Mouse (Mus musculus): ENCODE measurements around the gene Ankar. TPM values are rescaled to one million over a fixed set of nuclear protein-coding genes. Genes with fewer than 3 reads are reported as not detected.

Ankar gene
- total RNA-seq (2022), result not detected

DNA sequence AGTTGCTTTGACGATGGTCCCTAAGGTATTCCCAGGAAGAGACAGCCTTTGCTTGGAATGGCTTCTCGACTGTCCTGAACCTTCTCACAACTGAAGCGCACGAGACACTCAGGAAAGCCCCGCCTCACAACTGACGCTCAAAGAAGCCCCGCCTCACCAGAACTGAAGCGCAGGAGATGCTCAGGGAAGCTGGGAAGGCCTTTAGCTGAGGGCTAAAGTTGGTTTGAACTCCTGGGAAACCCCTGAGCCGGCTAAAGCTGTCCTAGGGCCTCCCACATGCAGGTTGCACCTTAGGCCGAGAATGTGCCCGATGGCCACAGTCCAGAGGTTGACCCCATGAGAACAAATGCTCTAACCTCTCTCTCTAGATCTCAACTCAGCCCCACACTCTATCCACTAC lies at the start of gene Ankar:
TSS of gene Ankar (minus strand) at position 101 of the 400 bp plus-strand sequence.
- no peak for DNase-seq (ENCODE audit: low spot score)

DNA sequence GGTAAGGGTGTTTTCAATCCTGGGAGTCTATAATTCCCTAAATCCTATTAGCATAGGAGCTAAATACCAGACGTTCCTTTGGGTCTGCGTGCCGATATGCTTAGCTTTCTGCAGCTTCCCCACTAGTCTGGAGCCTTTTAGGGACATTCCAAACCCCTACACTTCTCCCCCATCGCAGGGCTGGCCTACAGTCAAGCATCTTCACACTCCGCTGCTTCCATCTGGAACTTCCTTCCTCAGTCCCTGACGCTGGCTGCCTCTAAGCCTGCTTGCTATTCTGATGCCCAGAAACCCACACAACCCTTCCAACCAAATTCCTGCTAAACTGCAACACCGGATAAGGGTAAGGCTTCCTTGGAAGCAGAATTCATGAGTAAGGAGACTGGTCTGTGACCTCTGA lies 46.0 kb upstream of the Ankar start:
- DNase-seq (ENCODE audit: low spot score), result no peak

DNA sequence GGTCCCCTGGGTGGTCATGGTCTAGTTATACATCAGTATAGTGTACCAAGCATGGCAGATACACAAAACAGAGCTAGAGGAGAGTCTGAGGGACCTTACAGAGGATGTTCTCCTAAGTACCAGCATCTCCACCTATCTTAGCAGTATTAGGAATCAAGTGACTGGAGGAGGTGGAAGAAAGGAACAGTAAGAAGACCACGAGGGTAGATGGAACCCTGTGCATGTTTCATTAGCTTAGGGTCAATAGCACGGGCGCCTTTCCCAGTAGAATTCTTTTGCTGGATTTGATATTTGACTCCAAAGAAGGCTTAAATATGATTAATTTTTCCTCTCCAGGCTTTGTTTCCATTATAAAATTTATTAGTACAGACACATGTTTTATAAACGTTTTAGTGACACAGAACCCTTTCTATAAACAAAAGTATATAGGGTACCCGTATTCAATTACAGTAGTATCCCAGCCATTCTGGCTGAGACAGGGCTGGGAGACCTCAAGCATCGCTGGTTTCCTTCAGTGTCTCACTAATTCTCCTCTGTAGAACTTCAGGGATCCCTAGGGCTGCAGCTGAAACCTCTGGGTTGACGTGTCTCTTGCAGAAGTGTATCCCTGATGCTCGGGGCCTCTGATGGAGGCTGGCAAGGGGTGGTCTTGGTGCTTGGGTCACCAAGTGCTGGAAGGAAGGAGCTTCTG lies 44.6 kb upstream of the Ankar start:
- DNase-seq (ENCODE audit: low spot score), result no peak

DNA sequence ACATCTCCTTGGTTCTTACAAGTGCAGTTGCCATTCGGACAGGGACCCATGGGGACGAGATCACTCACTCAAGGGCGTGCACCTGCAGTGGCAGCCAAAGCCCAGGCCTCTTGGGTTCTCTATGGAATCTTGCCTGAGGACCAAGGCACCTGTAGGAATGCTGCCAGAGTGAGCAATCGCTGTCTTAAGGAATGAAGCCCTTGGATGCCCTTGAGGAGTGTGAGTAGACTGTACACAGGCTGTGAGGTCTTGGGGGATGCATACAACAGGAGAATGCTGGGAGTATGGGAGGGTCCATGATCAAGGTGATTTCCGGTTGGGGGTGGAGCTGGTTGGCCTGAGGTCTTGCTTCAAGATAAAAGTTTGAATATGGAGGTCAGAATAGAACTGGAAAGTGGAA lies 41.0 kb upstream of the Ankar start:
- DNase-seq (ENCODE audit: low spot score), result no peak

DNA sequence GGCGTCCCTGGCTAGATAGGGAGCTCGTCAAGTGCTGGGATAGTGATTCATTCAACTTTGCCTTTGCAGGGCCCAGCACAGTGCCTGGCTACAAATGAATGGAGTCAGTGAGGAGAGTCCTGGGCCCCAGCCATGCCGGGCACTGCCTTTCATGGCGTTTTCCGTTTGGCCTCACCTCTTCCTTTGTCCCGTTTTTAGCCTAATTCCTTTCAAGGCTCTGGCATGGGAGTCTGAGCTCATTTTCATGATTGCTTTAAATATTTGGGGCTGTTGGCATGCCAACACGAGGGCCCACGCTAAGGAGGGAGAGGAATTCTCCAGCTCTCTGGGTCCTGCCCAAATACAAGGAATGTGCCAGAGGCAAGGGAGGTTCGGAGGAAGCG lies 39.3 kb upstream of the Ankar start:
- DNase-seq (ENCODE audit: low spot score), result no peak

DNA sequence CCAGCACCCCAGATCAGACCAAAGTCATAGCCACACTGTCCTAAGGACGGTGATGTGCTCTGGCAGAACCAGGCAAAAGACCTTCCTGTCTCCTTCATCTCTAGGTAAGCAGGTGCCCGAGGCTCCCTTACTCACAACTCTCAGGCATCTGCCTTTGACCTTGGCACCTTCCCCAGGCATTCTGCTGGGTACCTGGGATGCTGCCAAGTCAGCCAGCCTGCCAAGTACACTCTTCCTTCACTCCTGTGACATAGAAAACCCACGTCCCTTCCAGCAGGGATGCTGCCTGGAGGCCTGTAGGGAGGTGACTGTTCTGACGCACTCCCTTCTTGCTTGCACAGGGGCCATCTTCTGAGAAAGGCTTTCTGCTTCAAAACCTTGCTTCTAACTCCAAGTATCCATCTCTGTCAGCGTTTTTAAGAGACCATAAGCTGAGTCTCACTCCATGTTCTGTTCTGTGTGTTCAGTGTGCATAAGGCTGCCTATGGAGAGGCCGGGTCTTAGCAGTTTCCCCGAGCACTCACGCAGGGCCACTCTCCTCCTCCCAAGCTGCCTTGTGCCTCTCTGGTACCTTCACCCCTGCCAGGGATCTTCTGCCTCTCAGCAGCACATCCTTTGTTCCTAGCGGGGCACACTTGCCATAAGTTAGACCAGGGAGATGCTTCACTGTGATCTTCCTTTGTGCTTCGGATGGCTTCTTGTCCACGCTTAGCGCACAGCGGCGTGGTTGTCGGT lies 38.7 kb upstream of the Ankar start:
- DNase-seq (ENCODE audit: low spot score), result no peak

DNA sequence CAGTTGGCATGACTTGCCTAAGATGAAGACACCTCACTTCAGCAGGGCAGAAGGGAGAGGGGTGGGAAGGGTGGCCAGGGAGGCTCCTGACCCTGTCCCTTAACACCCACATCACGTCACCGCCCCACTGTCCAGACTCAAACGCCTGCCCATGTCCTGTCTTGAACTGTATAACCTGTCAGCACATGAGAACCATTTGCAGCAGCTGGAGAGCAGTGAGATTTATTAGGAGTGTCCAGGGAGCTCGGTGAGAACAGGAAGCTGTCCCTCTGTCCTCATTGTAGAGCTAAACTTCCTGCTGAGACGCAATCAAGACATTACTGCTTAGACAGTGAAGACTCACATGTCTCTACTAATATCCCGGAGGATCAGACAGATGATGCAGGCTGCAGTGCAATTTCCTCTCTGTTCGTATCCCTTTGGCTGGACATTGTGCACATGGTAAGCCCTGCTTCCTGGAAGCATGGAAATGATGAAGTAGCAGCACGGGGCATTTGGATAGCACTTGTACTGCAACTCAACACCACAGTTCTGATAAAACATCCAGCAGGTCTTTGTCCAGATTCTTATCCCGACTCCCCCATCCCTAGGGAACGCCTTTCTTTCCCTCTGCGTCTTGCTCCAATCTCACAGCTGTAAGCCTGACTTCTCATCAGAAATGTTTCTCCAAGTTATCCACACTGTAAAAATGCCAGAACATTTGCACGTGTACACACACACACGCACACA lies 36.2 kb upstream of the Ankar start:
- DNase-seq (ENCODE audit: low spot score), result no peak

DNA sequence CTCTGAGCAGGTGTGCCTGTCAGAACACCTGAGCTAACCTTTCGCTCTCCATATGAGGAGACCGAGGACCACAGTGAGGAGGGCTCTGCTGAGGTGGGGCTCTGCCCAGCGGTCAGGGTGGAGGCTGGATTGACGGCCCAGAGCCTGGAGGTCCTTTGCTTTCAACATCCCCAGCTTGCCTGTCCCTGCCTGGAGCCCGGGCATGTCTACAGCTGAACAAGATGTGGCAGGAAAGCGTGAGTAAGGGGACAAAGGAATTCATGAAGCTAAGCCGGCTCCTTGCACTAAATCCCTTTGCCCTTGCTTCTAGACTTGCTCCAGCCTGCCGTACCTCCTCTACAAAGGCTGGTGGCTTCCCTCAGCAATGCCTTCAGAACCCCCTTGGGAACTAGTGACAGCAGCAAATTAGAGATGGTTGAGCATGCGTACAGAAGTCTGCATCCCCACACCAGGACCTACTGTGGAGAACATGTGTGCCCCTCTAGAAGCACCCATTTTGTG lies 32.9 kb upstream of the Ankar start:
- DNase-seq (ENCODE audit: low spot score), result no peak

DNA sequence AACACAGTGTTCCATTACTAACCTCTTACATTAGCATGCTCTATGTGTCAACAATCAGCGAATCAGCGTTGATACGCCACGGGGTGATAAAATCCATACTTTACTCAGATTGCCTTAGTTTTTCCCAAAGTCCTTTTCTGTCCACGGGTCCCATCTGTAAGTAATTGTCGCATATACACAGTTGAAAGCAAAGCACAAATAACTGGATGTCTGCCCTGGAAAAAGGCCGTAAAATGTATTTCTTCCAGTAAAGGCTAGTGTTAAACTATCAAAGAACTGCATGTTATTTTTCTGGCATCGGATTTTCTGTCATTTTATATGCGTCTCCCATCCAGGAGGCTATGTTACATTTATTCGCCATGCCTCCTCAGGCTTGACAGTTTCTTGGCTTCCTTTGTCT lies 29.7 kb upstream of the Ankar start:
- no peak for DNase-seq (ENCODE audit: low spot score)

DNA sequence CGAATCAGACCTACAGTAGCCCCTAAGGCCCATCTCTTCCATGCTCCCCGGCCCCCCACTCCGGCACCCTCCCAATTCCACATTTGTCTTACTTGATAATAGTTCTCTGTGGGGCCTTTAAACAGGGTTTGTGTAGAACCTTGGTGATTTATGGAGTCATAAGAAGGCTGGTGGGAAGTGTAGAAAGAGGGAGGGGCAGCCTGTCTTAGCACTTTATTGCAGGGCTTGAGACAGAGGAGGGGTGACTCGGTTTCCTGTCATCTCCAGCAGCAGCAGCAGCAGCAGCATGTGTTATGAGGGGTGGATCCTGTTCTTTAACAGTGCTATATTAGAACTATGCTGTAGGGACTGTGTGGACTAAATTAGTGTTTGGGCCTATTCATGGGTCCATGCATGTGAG lies 28.4 kb upstream of the Ankar start:
- DNase-seq (ENCODE audit: low spot score), result no peak

DNA sequence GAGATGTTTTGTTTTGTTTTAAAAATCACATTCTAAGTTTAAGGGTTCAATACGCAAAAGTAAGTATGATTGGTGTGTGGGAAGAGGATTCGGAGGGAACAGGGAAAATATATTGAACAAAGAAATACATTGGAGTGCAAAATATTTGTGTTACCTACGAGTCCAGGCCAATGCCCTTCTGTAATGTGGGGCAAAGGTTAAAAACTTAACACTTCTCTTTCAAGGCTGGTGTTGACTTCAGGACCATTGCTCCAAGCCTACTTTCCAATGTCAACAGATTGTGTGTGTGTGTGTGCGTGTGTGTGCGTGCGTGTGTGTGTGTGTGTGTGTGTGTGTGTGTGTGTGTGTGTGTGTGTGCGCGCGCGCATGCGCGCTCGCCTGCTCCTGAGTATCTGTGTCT lies 25.6 kb upstream of the Ankar start:
- no peak for DNase-seq (ENCODE audit: low spot score)

DNA sequence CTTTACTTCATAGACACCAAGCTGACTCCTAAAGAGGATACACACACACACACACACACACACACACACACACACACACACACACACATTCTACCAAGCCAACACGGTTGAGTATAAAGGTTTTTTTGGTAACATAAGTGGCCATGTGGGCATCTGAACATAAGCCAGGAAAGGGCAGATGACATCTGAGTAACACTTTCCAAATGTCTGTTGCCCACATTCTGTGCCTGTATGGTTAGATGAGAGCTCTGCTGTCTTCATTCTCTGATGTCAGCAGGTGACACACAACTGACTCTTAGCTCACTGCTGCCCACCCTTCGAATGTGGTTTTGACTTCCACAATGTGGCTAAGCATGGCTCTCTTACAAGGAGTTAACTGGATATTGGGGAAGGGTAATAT lies 24.0 kb upstream of the Ankar start:
- no peak for DNase-seq (ENCODE audit: low spot score)

DNA sequence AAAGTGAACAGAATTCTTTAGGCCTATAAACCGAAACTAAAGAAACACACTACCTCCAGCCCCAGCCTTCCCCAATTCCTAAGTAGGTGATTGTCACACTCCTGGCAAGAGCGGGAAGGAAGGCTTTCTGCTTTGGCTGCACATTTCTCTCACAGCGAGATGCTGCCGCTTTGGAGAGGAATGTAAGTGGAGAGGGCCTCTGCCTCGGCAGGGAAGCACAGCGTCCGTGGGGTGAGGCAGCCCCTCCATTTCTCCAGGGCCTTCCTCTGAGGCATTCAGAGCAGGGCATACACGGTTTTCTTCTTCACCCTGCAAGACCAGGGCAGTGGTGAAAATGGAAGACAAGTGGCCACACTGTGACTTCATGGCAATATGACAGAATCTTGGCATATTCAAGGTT lies 22.3 kb upstream of the Ankar start:
- no peak for DNase-seq (ENCODE audit: low spot score)

DNA sequence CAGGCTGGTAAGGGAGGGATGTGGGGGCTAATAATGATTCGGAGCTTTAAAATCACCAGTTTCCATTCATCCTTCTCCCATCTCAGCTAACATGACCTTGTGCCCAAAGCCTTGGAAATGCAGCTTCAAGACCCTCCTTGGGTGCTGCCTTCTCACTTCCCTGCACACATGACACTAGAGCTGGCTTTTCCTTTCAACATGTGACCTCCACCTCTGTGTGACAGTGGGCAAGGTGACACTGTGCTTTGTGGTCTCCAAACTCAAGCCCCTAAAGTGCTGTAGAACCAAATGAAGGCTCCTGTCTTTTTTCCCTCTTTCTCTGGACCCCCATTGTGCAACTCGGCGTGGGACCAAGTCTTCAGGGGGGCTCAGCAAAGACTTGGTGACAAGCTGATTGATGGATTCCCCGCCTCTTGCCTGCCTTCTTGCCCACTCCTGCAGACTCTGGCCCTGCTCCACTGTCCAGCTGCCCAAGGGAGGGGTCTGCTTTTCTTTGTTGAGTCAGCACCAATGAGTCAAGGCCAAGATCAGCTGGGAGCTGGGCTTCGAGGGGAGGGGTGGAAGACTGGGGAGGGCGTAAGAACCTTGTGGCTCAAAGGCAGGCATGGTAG lies 19.8 kb upstream of the Ankar start:
- no peak for DNase-seq (ENCODE audit: low spot score)

DNA sequence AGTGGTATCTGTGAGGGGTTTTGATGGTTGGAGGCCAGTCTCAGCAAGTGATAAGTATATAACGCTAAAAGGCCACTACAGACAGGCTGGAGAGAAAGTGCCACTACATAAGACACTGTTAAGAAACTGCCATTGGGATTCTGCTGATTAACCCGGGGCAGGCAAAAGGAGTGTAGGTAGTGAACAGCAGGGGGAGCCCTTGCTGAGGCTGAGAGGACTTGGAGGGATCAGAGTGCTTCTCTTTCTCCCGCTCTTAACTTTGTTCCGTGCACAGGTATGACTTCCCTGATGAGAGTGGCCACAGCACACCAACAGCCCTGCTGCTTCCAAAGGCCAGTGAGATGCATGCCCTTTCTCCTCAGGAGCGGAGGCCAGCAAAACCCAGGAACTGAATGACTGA lies 18.5 kb upstream of the Ankar start:
- peak; percentile 32 for DNase-seq (ENCODE audit: low spot score)

DNA sequence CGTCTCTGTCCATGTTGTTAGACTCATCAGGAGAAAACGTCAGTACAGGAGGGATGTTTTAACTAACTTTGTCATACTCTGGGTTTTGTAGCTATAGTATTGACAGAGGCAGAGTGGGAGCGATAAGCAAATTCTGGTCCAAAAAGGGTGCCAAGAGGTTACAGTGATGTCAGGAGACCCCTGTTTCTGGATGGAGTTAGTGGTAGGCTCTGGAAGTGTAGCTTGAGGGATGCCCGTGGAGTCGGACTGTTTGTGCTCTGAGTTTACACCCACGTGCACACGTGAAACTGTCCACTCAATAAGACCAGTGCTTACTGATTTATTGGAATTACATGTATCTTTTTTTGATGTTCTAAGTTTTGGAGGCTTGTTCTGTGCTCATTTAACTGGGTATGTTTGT lies 17.2 kb upstream of the Ankar start:
- DNase-seq (ENCODE audit: low spot score), result no peak

DNA sequence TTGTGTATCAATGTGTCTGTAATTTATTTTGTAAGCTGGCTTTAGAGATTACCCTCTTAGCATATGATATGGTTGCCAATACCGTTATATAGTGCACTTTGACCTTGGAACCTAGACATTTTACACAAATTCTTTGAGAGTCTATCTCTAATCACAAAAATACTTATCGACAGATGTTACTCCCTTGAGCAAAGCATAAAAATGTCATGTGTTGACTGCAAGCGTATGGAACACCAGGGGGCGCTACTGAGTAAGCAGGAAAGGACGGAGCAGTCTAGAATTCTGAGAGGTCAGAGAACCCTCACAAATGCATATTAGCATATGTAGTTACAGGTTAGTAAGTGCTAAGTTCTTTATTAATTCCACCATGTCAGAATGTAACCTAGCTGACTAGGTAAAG lies 16.5 kb upstream of the Ankar start:
- DNase-seq (ENCODE audit: low spot score), result peak; percentile 68

DNA sequence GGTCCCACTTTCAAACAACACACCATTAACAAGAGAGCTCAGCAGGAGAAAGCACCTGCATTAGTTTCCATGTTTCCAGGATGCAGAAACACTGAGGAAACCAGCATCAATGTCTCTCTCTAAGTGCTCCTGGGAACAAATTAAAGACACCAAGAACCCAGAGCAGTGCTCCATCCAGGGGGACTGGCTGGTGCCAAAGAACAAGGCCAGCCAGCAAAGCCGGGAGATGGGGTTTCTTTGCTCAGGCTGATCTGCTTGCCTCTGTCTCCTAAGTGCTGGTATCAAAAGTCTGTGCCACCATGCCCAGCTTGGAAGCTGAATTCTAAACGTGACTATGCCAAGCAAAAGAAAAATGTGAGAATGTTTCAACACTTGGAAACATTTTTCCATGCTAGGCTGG lies 16.0 kb upstream of the Ankar start:
- DNase-seq (ENCODE audit: low spot score), result no peak

DNA sequence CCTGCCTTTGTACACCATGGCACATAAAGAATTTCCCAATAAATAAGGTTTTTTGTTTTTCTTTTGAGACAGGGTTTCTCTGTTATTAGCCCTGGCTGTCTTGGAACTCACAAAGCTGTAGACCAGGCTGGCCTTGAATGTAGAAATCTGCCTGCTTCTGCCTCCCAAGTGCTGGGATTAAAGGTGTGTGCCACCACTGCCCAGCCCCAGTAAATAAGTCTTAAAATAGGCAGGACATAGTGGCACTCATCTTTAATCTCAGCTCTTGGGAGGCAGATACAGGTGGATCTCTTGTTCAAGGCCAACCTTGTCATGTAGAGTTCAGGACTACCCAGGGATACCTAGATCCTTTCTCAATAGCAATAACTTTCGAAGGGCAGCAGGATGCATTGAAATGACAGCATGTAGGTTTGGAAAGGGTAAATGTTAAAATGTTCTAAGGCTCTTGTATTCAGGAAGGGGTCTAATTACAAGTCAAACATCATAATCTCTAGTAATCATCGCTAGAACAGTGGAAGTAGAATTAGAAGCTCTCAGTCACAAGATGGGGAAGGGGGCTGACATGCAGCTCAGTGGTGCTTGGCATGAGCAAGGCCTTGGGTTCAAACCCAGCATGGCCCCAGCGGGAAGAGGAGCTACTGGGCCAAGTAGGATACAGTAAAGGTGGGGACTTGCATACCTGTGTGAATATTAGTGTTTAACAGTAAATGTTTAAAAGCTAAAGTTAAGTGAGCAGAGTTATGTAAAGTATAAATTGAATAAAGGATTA lies 15.4 kb upstream of the Ankar start:
- no peak for DNase-seq (ENCODE audit: low spot score)

DNA sequence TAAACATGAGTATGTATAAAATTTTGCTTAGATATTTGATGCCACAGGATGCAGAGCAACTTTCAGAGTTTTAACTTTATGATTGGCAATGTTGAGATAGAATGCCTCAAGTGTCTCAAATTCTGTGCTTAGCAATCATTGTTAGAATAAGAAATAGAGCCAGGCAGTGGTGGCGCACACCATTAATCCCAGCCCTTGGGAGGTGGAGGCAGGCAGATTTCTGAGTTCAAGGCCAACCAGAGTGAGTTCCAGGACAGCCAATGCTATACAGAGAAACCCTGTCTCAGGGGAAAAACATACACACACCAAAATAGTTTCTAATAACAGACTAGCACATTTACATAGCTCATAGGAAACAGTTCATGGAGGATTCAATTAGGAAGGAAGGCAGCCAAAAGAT lies 14.7 kb upstream of the Ankar start:
- no peak for DNase-seq (ENCODE audit: low spot score)

DNA sequence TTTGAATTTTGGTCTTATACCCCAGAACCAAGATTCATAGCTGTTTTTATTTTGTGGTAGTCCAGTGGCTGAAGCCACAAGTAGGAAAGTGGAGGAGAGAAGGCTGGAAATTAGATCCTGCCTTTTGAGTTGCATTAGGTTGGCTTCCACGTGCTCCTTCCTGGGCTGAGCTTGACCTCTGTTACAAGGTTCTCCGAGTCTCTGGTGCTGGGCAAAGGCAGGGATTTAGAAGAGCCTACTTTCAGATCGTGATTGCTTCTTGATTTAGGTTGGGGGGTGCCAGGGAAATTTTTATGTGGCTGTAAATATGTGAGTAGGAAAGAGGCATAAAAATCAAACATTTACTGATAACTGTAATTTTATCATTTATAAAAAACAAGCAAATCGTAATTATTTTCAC lies 14.2 kb upstream of the Ankar start:
- no peak for DNase-seq (ENCODE audit: low spot score)

DNA sequence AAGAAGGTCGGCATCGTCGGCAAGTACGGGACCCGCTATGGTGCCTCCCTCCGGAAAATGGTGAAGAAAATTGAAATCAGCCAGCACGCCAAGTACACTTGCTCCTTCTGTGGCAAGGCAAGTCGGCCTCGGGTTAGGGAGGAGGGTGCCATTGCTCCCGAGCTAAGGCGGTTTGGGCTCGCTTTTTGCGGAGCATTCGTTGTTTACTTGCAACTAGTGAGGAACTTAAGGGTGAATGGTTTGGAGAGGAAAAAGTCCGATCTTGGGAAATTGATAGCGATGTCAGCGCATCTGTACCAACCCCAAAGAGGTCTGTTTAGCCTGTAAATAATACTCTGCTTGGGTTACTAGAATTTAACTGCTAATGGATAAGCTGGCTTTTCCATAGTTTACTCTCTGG lies 11.3 kb upstream of the Ankar start:
- peak; percentile 8 for DNase-seq (ENCODE audit: low spot score)

All from heart, adult 8-10 months (tissue).